Mouse (Mus musculus): ENCODE results near the gene Ptpn11. TPM values are rescaled to one million over a fixed set of nuclear protein-coding genes. Genes with fewer than 3 reads are reported as not detected.
A peak's percentile ranks its signal among the peaks of the same experiment; 100 is the strongest.
"Not testable (repeated sequence)": the region's sequence is repeated elsewhere in the genome, so short reads cannot be mapped to it uniquely, and the experiment has no call there.

Ptpn11 gene
- polyA plus RNA-seq (2012; ENCODE audit: insufficient read depth, low replicate concordance): 45.4 and 67.9 TPM in 2 replicates

- H3K27me3 ChIP-seq (replicated peaks): no peaks in the 10 kb centered on the region
- H3K9me3 ChIP-seq: no peaks in the 10 kb centered on the region
- H3K36me3 ChIP-seq (replicated peaks; ENCODE audit: low read length): peaks cover 29% of the 10 kb centered on the region
- peak within 1 kb of the TSS; percentile 94 for H3K4me3 ChIP-seq (replicated peaks)
- no peak for TF ChIP-seq GATA1 (IDR thresholded peaks at IDR 0.05; ENCODE audit: borderline replicate concordance, low read length)
- no peak; the same call in 1 of the 2 replicates for TF ChIP-seq FLI1 (IDR thresholded peaks at IDR 0.05; ENCODE audit: low read length)
- H3K4me1 ChIP-seq: peaks cover 78% of the 10 kb centered on the region
Observed at GRCm38 (mm10) chr5:121190836-121191583, at the start of gene Ptpn11. Gene Ptpn11 (minus strand): TSS chr5:121191397.

- TF ChIP-seq GATA1 (IDR thresholded peaks at IDR 0.05; ENCODE audit: borderline replicate concordance, low read length) (no peak), FLI1 (IDR thresholded peaks at IDR 0.05; ENCODE audit: low read length) (no peak)
Observed at GRCm38 (mm10) chr5:121239846-121240245, 48.6 kb upstream of the Ptpn11 start.

GRCm38 (mm10) chr5:121238208-121238607 is 47.0 kb upstream of the Ptpn11 start:
- H3K36me3 ChIP-seq (replicated peaks; ENCODE audit: low read length): peaks cover 26% of the 10 kb centered on the region
- no peak overlapping the region for H3K4me3 ChIP-seq (replicated peaks)
- H3K27me3 ChIP-seq (replicated peaks): no peaks in the 10 kb centered on the region
- TF ChIP-seq GATA1 (IDR thresholded peaks at IDR 0.05; ENCODE audit: borderline replicate concordance, low read length): no peak
- no peak for TF ChIP-seq FLI1 (IDR thresholded peaks at IDR 0.05; ENCODE audit: low read length)
- H3K9me3 ChIP-seq: no peaks in the 10 kb centered on the region
- peaks cover 86% of the 10 kb centered on the region for H3K4me1 ChIP-seq

More at GRCm38 (mm10) chr5:121239846-121240245, 48.6 kb upstream of the Ptpn11 start:
- no peaks in the 10 kb centered on the region for H3K27me3 ChIP-seq (replicated peaks)
- H3K4me3 ChIP-seq (replicated peaks): peak overlapping the region; percentile 24
- H3K4me1 ChIP-seq: peaks cover 88% of the 10 kb centered on the region
- H3K9me3 ChIP-seq: no peaks in the 10 kb centered on the region
- peaks cover 13% of the 10 kb centered on the region for H3K36me3 ChIP-seq (replicated peaks; ENCODE audit: low read length)

GRCm38 (mm10) chr5:121236171-121236570 is 45.0 kb upstream of the Ptpn11 start:
- peaks cover 82% of the 10 kb centered on the region for H3K4me1 ChIP-seq
- H3K27me3 ChIP-seq (replicated peaks): no peaks in the 10 kb centered on the region
- no peaks in the 10 kb centered on the region for H3K9me3 ChIP-seq
- peaks cover 36% of the 10 kb centered on the region for H3K36me3 ChIP-seq (replicated peaks; ENCODE audit: low read length)
- TF ChIP-seq GATA1 (IDR thresholded peaks at IDR 0.05; ENCODE audit: borderline replicate concordance, low read length) (peak; percentile 92; the same call in 2 of the 3 replicates), FLI1 (IDR thresholded peaks at IDR 0.05; ENCODE audit: low read length) (no peak)
- H3K4me3 ChIP-seq (replicated peaks): peak overlapping the region; percentile 83

GRCm38 (mm10) chr5:121233726-121234125 is 42.5 kb upstream of the Ptpn11 start:
- no peak for TF ChIP-seq FLI1 (IDR thresholded peaks at IDR 0.05; ENCODE audit: low read length)
- no peak for TF ChIP-seq GATA1 (IDR thresholded peaks at IDR 0.05; ENCODE audit: borderline replicate concordance, low read length)
- peak overlapping the region; percentile 20 for H3K4me3 ChIP-seq (replicated peaks)
- peaks cover 82% of the 10 kb centered on the region for H3K4me1 ChIP-seq
- peaks cover 53% of the 10 kb centered on the region for H3K36me3 ChIP-seq (replicated peaks; ENCODE audit: low read length)
- H3K9me3 ChIP-seq: no peaks in the 10 kb centered on the region
- no peaks in the 10 kb centered on the region for H3K27me3 ChIP-seq (replicated peaks)

GRCm38 (mm10) chr5:121232789-121233188 is 41.6 kb upstream of the Ptpn11 start:
- Histone ChIP-seq H3K9me3 (no peaks in the 10 kb centered on the region), H3K4me3 (replicated peaks) (no peak overlapping the region), H3K27me3 (replicated peaks) (no peaks in the 10 kb centered on the region), H3K4me1 (peaks cover 82% of the 10 kb centered on the region), H3K36me3 (replicated peaks; ENCODE audit: low read length) (peaks cover 57% of the 10 kb centered on the region)
- TF ChIP-seq FLI1 (IDR thresholded peaks at IDR 0.05; ENCODE audit: low read length) (no peak), GATA1 (IDR thresholded peaks at IDR 0.05; ENCODE audit: borderline replicate concordance, low read length) (no peak)

GRCm38 (mm10) chr5:121230811-121231210 is 39.6 kb upstream of the Ptpn11 start:
- Histone ChIP-seq H3K4me1 (peaks cover 84% of the 10 kb centered on the region), H3K36me3 (replicated peaks; ENCODE audit: low read length) (peaks cover 65% of the 10 kb centered on the region), H3K4me3 (replicated peaks) (peak overlapping the region; percentile 60), H3K9me3 (no peaks in the 10 kb centered on the region), H3K27me3 (replicated peaks) (no peaks in the 10 kb centered on the region)
- no peak for TF ChIP-seq FLI1 (IDR thresholded peaks at IDR 0.05; ENCODE audit: low read length)
- no peak for TF ChIP-seq GATA1 (IDR thresholded peaks at IDR 0.05; ENCODE audit: borderline replicate concordance, low read length)

GRCm38 (mm10) chr5:121229182-121229581 is 38.0 kb upstream of the Ptpn11 start:
- Histone ChIP-seq H3K27me3 (replicated peaks) (no peaks in the 10 kb centered on the region), H3K4me1 (peaks cover 89% of the 10 kb centered on the region), H3K4me3 (replicated peaks) (no peak overlapping the region), H3K36me3 (replicated peaks; ENCODE audit: low read length) (peaks cover 63% of the 10 kb centered on the region), H3K9me3 (no peaks in the 10 kb centered on the region)
- TF ChIP-seq GATA1 (IDR thresholded peaks at IDR 0.05; ENCODE audit: borderline replicate concordance, low read length): no peak
- no peak for TF ChIP-seq FLI1 (IDR thresholded peaks at IDR 0.05; ENCODE audit: low read length)

GRCm38 (mm10) chr5:121227330-121227729 is 36.1 kb upstream of the Ptpn11 start:
- not testable (repeated sequence) for H3K9me3 ChIP-seq; H3K27me3 ChIP-seq (replicated peaks)
- H3K36me3 ChIP-seq (replicated peaks; ENCODE audit: low read length): peaks cover 49% of the 10 kb centered on the region
- H3K4me3 ChIP-seq (replicated peaks): peak overlapping the region; percentile 35
- H3K4me1 ChIP-seq: peaks cover 81% of the 10 kb centered on the region

- H3K4me1 ChIP-seq: peaks cover 81% of the 10 kb centered on the region
- TF ChIP-seq FLI1 (IDR thresholded peaks at IDR 0.05; ENCODE audit: low read length) (no peak), GATA1 (IDR thresholded peaks at IDR 0.05; ENCODE audit: borderline replicate concordance, low read length) (no peak)
- H3K36me3 ChIP-seq (replicated peaks; ENCODE audit: low read length): peaks cover 44% of the 10 kb centered on the region
- H3K27me3 ChIP-seq (replicated peaks): no peaks in the 10 kb centered on the region
- H3K4me3 ChIP-seq (replicated peaks): peak overlapping the region; percentile 35
- H3K9me3 ChIP-seq: no peaks in the 10 kb centered on the region
Observed at GRCm38 (mm10) chr5:121226845-121227244, 35.6 kb upstream of the Ptpn11 start.
